Mouse (Mus musculus) E14TG2a.4 (cell line): ENCODE data around the gene Gdf15.

Source experiments
- CTCF ChIP-seq: conservative IDR thresholded peaks from 2 replicates; pipeline ENCODE4 v1.5.1; 2014; ENCODE audit warnings: low read length
- NANOG ChIP-seq: IDR thresholded peaks from 2 replicates; pipeline ENCODE4 v1.6.1; 2014; ENCODE audit warnings: borderline replicate concordance, low read length, mixed read lengths
- POU5F1 ChIP-seq: IDR thresholded peaks from 2 replicates; pipeline ENCODE4 v1.6.1; 2014; ENCODE audit warnings: low read length, borderline replicate concordance

- TF ChIP-seq CTCF (no peak), NANOG (no peak), POU5F1 (no peak)
These were observed 45.3 kb upstream of the Gdf15 start for GRCm38 (mm10) chr8:70677451-70678080.
